Mouse (Mus musculus) urinary bladder, postnatal 36 days (tissue): ENCODE measurements around the gene Eif2d.

Experiments
- DNase-seq, 2 experiments: peaks; one replicate each; pipeline ENCODE4 v3.0.0; 2022; ENCODE audit warnings: low spot score in 2 of 2, mixed read lengths in 1 of 2

Gene Eif2d

DNA sequence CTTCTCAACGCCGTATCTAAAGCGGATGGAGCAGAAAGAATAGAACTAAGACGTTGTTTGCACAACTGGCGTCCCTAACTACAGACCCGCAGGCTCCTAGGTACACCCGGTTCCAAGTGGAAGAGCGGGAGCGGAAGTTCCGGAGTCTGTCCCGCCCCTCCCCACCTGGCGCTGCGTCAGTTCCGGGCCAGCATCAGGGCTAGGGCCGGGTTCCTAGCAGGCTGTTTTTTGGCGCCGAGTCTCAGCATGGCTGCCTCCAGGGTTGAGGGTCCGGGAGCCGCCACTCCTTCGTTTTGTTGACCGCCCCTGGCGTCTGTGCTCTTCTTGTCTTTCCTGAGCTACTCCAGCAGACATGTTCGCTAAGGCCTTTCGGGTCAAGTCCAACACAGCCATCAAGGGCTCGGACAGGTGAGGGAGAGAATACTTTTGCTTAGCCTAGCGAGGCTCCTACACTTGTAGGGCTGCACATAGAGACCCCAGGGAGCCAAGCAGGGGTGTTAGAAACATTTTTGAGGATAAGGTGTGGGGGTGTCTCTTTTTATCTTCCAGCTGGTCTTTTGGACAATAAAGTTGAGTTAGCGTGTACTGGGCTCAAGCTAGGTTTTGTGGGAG lies at the start of gene Eif2d:
TSS of gene Eif2d (plus strand) at position 164 of the 612 bp plus-strand sequence.
- DNase-seq: peak; percentile 84 to 87

DNA sequence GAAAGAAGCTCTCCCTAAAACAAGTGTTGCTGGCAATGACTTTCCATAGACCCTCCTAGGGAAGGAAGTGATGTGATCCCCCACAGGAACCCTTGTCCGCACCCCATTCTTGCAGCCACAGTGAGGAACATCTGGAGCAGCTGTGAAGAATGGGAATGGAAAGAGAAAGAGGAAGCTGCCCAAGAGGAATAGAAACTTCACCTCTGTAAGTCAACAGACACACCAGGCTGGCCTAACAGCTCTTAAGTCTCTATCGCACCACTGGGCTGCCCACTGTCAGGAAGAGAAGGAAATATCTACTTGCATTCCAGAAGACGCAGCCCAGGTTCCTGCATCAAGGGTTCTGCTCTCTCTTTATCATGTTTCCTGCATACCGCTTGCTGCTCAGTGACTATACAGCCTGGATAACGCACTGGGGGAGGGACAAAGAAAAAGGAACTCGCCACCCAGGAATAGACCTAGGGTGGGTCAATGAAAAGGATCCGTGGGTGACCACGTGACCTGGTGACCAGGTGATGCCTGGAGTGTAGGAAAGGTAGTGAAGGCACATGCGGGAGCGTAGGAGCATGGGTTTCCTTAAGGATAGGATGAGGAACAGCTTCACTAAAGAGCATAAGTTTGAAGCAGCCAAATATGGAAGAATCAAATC lies 49.1 kb upstream of the Eif2d start:
- DNase-seq: no peak

DNA sequence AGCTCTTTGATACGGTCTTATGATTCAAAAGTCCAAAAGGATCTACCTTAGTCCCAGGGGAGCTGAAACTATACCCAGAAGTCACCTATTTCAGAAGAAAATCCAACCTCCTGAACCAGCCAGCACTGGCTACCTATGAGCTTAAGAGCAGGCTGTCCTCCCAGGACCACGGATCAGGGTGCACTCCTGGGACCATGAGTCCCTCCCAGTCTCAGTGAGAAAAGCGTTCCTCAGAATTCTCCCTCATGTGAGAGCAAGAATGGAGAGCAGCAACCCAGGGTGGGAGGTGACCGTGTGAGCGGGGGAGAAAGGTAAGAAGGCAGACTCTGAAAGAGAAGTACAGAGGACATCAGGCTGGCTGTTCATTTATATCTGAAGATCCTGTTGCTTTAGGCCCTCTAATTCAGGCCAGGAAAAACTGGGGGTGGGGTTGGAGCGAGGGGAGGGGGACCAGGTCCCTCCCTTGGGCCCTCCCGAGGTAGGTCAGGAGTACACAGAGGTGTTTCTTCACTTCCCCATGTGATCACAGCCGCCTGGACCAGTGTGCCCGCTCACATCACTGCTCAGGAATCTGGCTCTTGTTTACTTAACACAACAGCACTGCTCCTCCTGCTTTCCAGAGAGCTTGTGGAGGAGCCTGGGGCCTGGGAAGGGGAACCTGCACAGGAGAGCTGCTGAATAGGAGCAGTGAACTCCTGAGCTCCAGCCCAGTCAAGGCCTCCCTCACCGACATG lies 45.2 kb upstream of the Eif2d start:
- DNase-seq: peak in 1 of 2 experiments; percentile 75

DNA sequence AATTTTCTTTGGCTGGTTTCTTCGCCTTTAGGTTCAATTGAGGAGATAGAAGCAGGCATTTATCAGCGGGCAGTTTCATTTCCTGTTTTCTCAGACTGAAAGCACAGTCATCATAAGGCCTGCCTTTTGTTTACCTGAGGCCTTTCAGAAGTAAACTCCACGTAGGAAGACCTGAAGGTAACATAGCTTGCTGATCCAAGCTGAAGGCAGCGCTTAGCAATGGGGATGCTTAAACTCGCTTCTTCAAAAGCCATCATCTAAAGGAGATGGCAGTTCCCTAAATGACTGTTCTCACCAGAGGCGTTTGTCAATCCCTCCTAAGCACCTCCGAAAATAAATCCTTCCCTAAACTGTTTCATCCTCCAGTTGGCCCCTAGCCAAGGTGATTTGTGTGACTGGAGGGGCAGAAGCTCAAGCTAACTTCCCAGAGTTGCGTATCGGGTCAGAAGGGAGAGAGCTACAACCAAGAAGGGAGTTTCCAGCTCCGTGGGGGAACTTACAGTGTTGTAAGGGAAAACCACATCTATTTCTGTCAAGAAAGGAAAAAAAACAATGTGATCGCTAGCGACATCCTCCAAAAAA lies 42.4 kb upstream of the Eif2d start:
- DNase-seq: no peak

DNA sequence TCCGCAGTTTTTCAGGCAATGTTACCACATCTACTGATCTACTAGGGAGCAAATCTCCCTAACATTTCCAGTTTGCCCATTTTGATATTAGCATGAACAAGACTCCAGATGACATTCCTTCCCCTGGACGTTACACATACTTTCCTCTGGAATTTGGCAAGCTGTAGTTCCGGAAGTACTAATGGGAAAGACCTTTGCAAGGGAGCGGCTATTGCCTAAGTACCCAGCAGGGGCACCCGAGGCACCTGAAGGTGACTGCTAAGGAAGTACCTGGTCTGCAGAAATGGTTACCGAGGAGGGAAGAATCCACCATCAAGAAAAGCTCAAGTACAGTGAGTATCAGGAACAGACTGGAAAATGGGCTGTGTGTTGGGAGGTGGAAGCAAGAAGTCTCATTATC lies 40.4 kb upstream of the Eif2d start:
- no peak for DNase-seq

DNA sequence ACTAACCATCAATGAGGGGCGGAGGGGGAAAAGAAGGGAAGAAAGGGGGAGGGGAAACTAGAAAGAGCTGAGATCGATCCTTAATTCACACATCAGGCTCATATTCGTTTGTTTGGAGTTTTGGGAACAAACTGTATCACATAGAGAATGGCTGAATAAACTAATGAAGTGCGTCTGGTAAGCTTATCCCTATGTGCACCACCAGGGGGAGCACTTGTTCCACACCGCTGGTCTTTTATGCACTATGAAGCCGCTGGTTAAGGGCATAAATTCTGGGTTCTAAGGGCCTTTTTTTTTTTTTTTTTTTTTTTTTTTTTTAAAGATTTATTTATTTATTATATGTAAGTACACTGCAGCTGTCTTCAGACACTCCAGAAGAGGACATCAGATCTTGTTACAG lies 37.0 kb upstream of the Eif2d start:
- DNase-seq: peak in 1 of 2 experiments; percentile 60

DNA sequence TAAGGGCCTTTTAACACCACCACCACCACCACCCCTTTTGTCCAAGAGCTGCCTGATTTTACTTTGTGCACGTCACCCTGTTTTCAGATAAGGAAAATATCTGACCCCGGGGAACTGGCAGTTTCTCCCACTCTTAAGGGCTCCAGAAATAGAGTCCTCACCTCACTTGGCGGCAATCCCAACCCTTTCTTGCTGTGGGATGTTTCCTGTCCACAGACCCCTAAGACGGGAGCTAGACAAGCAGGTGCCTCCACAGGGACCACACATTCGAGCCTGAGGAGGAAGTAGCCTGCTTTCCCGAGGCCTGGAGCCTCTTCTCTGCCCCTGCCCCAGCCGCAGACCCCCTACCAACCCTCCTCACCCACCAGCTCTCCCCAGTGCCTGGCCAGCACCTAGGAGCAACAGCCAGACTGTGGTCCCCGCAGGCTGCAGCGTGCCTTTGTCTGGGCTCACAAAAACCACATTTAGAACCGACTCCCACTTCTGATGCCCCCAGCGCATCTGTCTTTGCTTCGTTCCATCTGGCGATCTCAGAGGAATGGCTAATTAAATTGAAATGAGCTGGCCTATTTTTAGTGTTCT lies 36.5 kb upstream of the Eif2d start:
- no peak for DNase-seq

DNA sequence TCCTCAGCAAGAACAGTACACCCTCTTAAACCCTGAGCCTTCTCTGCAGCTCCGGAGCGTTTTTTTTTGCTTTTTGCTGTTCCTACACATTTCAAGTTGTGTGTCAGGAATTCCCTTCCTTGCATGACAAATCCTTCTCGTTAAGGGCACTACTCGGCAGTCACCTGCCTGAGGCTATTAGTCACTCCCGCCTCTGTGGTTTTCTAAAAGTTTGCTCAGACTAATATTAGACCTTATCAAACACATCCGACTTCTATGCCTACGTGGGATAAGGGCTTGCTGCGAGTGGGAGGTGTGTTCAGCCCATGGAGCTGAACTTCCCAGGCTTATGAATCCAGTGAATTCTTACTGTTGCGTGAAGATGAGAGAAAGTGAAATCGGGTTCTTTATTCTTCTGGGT lies 34.5 kb upstream of the Eif2d start:
- no peak for DNase-seq

DNA sequence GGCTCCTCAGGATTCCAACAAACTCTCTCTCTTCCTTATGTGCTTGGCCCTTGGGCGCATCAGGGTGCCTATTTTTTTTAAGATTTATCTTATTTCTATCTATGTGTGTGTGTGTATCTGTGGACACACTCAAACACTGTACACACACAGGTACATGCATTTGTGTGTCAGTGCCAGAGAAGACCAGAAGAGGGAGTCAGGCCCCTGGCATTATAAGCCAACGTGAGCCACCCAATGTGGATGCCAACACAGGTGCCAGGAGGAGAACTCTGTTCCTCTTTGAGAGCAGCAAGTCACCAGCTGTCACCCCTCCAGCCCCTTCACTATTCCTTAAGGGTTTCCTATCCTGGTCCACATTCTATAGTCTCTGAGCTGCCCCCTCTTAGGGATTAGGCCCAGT lies 34.0 kb upstream of the Eif2d start:
- no peak for DNase-seq

DNA sequence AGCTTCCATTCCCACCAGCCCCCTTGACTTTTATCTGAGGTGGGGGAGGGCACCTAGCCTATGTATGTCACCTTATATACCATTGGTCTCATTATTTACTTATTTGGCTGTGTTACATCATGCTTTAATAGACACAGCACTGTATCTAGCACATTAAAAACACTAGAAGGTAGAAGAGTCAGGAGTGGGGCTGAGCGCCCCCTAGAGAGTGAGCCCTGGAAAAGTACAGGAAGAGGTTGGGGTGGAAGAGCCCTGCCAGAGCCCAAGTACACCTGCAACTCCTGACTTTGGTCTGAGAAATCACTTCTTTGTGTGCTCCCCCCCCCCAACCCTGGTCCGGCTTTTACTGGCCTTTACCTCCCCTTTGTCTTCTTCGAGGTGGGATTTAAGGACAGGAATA lies 31.0 kb upstream of the Eif2d start:
- no peak for DNase-seq

DNA sequence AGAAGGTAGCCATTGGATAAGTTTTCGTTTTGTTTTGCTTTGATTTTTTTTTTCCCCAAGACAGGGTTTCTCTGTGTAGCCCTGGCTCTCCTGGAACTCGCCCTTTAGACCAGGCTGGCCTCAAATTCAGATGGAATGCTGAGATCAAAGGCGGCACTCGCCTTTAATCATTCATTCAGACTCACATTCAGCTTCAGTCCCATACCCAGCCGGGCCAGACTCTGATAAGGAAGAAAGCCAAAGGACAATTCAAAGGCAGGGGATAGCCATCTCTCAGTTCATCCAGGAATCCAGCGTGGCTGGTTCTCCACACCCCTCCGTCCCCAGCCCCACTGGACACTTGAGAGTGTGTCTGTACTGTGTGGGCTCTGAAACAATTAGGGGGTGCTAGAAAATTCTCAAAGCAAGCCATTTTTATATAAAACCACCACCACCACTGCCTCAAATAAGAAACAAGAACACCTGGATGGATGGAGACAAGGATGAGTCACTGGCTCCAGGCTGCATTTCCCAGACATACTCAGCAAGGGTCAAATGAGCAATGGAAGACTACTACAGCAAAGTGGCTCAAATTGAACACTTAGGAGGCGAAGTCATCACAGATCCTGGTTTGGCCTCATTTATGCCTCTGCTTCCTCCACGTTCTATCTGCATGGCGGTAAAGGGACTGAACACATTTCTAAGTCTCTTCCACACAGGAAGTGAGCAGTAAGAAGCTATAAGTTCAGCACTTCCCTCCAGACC lies 29.3 kb upstream of the Eif2d start:
- no peak for DNase-seq

DNA sequence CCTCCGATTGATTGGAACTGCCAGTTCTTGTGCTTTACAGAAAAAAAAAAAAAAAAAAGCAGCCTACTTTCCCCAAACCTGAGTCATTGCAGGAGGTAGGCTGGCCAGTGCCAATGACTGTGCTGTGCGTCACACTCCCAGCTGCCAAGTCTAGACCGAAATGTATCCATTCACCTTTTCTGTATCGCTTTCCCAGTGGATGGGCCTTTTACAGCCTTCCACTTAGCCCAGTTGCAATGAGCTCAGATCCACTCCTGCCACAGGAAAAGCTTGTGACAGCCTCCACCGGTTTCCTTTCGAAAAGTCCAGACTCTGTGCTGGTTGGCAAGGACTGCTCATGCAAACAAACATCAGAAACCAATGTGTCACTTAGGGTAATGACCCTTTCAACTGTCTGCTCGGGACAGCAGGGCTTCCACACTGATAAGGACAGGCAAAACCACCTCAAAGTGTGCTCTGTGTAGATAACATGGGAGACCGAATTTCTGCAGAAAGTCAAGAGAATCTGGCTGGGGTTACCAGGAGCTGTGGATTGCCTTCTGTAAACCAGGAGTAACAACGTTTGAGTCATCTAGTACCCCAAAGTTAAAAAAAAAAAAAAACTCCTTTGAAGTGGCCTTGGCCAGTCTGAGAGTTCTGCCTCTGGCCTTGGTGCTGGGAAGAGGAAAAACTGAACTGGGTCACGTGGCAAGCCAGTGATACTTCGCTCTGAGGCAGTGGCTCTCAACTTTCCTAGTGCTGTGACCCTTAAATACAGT lies 26.8 kb upstream of the Eif2d start:
- no peak for DNase-seq

DNA sequence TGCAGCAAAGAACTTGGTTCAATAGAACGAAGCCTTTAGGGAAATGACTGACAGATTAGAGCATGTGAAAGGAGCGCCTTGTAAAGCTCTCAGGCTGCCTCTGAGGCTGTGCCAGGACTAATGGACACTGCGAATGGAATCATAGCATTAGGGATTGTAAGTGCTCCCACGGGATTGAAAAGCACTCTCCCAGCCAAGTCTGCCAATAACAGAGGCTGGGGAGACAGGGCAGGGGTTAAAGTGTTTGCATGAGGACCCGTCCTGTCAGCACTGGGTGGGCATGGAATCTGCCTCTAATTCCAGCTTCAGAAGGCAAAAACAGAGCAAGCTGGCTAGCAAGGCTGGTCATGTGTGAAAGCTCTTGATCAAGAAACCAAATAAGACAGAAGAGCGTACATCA lies 18.8 kb upstream of the Eif2d start:
- DNase-seq: no peak

DNA sequence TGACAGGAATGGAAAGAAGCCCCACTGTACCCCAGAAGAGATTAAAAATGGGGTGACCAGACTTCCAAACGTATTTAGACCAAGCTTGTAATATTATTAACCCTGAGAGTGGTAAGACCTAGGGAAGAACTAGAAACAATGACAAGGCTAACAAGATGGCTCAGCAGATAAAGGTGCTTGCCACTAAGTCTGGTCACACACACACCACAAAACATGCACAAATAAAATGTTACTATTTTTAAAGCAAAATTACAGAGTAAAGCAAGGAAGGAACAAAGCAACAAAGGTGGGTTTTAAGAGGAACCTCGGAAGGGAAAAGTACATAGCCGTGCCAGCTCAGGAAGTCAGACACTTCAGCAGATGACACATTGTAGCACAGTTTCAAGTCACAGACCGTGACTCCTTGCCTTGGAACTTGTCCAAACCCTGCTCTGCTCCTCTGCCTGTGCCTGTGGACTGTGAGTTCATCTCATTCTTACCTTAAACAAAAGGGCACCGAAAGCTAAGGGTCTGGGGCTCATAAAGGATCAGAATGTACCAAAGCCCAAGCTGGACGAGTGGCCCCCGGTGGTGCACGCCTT lies 17.9 kb upstream of the Eif2d start:
- no peak for DNase-seq

DNA sequence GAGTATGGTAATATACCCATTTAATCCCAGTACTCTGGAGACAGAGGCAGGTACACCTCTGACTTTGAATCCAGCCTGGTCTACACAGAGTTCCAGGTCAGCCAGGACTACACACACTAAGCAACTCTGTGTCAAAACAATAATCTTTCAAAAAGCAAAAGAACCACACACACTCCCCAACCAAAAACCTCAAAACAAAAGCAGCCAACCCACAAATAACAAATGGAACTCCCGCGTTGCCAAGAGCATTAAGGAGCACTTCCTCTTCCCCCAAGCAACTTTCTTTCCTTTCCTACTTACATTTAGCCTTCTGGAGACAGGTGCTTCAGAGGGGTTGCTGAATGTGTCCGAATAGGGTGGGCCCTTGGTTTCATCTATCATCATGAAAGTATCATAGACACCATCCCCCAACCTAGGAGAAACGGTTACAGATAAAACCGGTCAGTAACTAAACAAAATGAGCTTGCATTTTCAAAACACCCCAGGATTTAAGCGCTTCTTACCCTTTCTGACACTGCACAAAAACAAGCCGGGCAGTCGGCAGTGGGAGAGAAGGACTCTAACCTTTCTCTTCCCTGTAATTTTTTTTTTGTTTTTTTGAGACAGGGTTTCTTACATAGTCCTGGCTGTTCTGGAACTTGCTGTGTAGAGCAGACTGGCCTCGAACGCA lies 16.9 kb upstream of the Eif2d start:
- no peak for DNase-seq

DNA sequence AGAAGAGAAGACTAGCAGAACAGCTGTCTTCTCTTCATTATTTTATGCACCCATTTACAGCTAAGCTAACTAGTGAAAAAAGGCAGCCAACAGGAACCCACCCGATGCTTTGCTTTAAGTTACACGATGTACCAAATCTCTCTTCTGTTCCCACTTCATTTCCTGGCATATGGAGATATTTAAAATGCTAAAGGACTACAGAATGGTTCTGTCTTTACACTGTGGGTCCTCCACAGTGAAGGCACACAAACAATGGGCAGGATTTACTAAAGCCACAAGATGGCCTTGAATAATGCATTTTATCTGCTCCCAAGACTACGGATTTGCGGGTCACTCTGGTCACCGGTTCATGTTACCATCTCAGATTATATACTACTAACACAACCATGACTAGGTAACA lies 15.9 kb upstream of the Eif2d start:
- no peak for DNase-seq

DNA sequence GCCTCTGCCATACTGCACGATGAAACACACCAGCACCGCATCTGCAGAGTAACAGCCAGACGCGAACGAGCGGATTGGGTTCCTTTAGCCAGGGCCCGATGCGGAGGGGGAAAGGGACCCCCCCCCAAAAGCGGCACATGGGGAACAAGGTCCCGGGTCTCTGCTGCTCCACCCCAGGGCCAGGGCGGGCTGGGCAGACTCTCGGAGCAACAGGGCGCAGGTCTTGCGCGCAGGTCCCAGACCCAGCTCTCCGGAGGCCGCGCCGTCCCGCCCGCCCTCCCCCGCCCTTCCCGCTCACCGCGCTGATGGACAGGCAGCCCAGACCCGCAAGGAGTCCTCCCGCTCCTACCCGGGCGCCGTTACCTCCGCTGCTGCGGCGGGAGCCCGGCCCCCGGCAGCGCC lies 15.3 kb upstream of the Eif2d start:
- no peak for DNase-seq

DNA sequence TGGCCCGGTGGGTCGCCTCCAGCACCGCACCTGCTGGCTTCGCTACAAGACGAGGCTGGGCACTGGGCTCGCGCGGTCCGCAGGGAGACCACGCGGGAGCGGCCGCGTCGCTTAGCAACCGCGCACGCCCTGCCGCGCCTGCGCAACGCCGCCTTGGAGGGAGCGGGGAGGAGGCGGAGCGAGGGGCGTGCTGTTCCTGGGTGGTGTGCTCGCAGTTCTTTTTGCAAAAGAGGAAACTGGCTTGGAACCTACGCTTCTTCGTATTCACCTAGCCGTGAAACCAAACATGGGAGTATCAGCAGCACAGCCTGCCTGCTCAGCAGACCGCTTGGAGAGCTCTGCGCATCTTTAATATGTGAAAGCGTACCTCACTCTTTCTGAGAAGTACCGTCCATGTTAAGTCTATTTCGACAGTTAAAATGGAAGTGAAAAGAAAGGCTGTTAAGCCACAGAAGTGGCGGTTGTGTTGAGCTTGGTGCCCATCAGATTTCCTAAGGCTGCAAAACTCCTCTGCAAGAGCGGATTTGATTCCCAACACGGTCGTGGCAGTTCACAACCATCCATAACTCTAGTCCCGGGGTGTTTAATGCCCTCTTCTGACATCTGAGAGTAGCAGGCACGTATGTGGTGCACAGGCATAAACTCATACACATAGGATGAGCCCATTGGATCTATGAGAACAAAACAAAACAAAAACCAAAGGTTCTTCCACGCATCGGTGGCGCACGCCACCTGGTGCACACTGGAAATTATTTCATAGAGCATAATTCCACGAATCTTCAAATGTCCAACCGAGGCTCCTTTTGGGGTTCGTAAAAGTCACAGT lies 14.6 kb upstream of the Eif2d start, which contains the start of gene Dyrk3:
TSS of gene Dyrk3 (minus strand) at position 150 of the 826 bp plus-strand sequence.
- DNase-seq: peak; percentile 88 to 89
